Mouse (Mus musculus): ENCODE measurements around the gene Morn5.

DNA sequence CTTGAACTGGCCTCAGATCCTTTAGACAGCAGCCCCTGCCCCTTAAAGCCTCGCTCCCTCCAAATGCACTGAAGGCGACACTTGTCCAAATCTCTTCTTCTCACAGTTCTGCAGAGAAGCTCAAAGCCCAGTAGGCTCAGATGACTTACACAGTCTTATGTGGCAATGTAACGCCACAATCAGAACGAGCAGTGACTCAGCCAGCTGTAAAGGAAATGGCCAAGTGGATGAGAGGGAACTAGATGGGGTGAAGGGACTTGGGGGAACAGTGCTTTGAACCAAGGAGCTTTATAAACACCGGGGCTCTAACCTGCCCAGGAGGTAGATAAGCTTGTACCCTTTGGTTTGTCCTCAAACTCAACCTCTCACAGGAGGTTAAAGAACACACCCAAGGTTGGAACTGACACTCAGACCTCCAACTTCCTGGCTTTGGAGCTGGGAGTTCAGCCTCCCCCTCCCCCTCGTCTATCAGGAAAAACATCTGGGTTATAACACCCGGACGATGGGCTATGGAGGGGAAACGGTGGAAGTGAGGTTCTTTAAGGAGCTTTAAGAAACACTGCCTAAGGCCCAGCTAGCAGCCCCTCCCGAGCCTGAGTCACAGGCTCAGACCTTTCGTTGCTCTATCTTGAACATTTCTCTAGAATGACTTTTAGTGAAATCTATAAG, 13.7 kb upstream of the Morn5 start:
- TF ChIP-seq CTCF (conservative IDR thresholded peaks at IDR 0.05; ENCODE audit: low read length) (no peak), NANOG (IDR thresholded peaks at IDR 0.05; ENCODE audit: borderline replicate concordance, low read length) (no peak), POU5F1 (IDR thresholded peaks at IDR 0.05; ENCODE audit: borderline replicate concordance, low read length) (no peak)

Measured in E14TG2a.4 (cell line).